ENCODE assay signal across 15 mouse cellular contexts in the genomic region with DNA sequence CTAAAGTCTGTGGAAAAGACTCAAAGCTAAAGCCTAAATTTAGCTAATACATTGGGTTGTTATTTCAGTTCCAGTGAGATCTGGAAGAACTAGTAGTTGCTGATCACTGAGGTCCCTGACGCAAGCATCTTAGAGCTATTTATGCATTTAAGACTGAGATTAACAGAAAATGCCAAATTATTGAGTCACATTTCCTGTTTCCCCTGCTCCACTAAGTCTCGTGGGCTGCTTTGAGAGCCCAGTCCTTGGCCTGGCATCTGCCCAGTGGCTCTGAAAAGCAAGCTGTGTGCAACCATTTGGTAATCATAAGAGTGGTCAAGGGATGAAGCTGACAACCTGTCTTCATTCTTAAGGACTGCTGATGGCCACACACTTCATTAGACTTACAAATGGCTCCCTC. TPM values are rescaled to one million over a fixed set of nuclear protein-coding genes. Genes with fewer than 3 reads are reported as not detected.
DNase-seq lines count a peak whose midpoint lies in the region; ATAC-seq and TF ChIP-seq lines count a peak whose summit lies in the region.
"Had no signal": no experiment of that assay in that cellular context is flagged by ENCODE, and none has a peak within 500 bp of the region (broad histone marks: within the 10 kb centered on the region; RNA-seq: fewer than 3 reads in every experiment).

No protein-coding gene starts in this region.

- ATAC-seq in hematopoietic stem cell, adult 5-6 weeks (replicated peaks in 1 of 2; ENCODE audit: insufficient read depth in 1 of 2, low FRiP score in 2 of 2, low TSS enrichment in 1 of 2, low read depth in 1 of 2, poor library complexity in 2 of 2, severe bottlenecking in 2 of 2) = peak; percentile 77 to 80

- TF ChIP-seq CTCF in gastrocnemius, adult 2 months (IDR thresholded peaks at IDR 0.05) = no peak

- no peak overlapping the region for H3K4me3 ChIP-seq in gastrocnemius, adult 2 months
- H3K4me3 ChIP-seq: erythroblast, embryonic 14.5 days; heart, adult 2 months; lung, embryonic 15.5 days had no signal

- intact Hi-C loops in gastrocnemius, adult 2 months (cut with DNase I) = no loop called here

- DNase-seq in gastrocnemius, adult 2 months = peak; percentile 19
- DNase-seq in gastrocnemius, postnatal 25 days = no peak
- peak; percentile 31 for DNase-seq in urinary bladder, postnatal 14 days (ENCODE audit: low spot score)
- no peak for DNase-seq in urinary bladder, postnatal 4 days (ENCODE audit: low spot score in 2 of 2)
- DNase-seq in B cell, adult 2 months = no peak
- DNase-seq in spleen, postnatal 10 days (ENCODE audit: low spot score in 2 of 2) = no peak
- no peak for DNase-seq in layer of hippocampus, postnatal 25 days (ENCODE audit: extremely low spot score in 1 of 2, low spot score in 1 of 2)
- DNase-seq: cerebellum, adult 8-10 months had no signal

- no peak overlapping the region for H3K27ac ChIP-seq in gastrocnemius, adult 2 months
- H3K27ac ChIP-seq: lung, embryonic 15.5 days; stomach, postnatal 0 days had no signal

RNA-seq across cellular contexts. Expression of a gene that starts 8.3 kb away (rescaled TPM):
- total RNA-seq in gastrocnemius, adult 2 months (2021) = not detected
- not detected for total RNA-seq in gastrocnemius, postnatal 25 days (2021)
- total RNA-seq in hematopoietic stem cell, adult 5-6 weeks (2017) = not detected in 2 replicates
- not detected for total RNA-seq in layer of hippocampus, postnatal 25 days (2021)
- total RNA-seq: CH12.LX; heart, adult 2 months; left cerebral cortex, adult 8-10 months had no signal

RNA-seq across cellular contexts. Expression of a gene that starts 27.8 kb away (rescaled TPM):
- total RNA-seq in gastrocnemius, adult 2 months (2021) = not detected
- total RNA-seq in gastrocnemius, postnatal 25 days (2021) = not detected
- total RNA-seq in hematopoietic stem cell, adult 5-6 weeks (2017) = not detected in 2 replicates
- not detected for total RNA-seq in layer of hippocampus, postnatal 25 days (2021)
- total RNA-seq: CH12.LX; heart, adult 2 months; left cerebral cortex, adult 8-10 months had no signal

Comparison
In these comparisons a context has a peak if more than half of its experiments do, and no peak if none do; other contexts are left out.
1. DNase-seq: peak in gastrocnemius, adult 2 months (single experiment) and urinary bladder, postnatal 14 days (single experiment); none in gastrocnemius, postnatal 25 days (single experiment), urinary bladder, postnatal 4 days (0 of 2), B cell, adult 2 months (0 of 2), spleen, postnatal 10 days (0 of 2) and layer of hippocampus, postnatal 25 days (0 of 2).